Mouse (Mus musculus) urinary bladder, postnatal 25 days (tissue): ENCODE data around the gene Ephb2.

ENCODE experiments used
- DNase-seq: peaks from one replicate; pipeline ENCODE4 v3.0.0; 2022; ENCODE audit warnings: low spot score

The Ephb2 gene

GRCm38 (mm10) chr4:136731761-136732160 is 104.0 kb downstream of the Ephb2 start:
- DNase-seq: no peak

GRCm38 (mm10) chr4:136731008-136731609 is 104.7 kb downstream of the Ephb2 start:
- no peak for DNase-seq

GRCm38 (mm10) chr4:136730501-136730900 is 105.3 kb downstream of the Ephb2 start:
- no peak for DNase-seq

- no peak for DNase-seq
Measured at GRCm38 (mm10) chr4:136729574-136729973, 106.2 kb downstream of the Ephb2 start.

GRCm38 (mm10) chr4:136726941-136727340 is 108.8 kb downstream of the Ephb2 start:
- no peak for DNase-seq

DNA sequence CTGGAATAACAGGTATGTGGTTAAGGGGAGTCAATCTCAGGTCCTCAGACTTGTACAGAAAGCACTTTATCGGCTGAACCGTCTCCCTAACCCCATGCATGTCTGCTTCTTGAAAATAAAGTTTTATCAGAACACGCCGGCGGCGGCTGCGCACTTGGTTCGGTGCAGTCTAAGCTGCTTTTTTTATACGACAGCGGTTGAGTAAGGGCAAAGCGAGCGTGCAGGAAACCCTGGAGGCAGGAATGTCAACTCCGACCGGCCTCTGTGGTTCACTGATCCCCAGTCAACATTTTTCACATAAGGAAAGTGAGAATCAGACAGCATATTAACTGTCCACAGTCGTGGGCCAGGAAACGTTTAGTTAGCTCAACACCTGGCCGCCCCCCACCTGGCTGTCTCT is 111.1 kb downstream of the Ephb2 start:
- no peak for DNase-seq

DNA sequence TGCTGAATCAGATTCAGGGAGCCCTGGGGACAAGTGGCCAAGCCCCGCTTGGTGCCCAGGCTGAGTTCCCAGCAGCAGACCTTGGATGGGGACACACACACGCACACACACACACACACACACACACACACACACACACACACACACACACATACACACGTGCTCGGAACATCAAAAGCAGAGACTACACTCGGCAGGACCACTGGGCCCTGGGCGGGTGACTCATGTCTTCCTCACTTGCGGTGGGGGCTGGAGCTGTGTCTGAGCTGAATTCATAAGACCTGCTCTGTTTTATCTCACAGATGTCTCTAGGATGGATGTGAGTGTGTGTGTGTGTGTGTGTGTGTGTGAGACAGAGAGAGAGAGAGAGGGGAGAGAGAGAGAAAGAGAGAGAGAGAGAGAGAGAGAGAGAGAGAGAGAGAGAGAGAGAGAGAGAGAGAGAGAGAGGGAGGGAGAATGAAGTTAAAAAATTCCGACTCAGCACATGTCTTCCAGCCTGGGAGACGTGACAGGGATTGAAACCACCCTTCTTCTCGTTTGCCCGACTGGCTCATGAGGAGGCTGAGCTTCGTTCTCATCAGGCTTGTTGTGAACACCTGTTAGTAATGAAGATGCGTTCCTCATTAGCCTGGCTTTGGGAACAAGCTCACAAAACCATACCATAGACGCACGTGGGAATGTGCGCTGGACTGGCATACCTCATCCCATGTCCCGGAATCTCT is 113.3 kb downstream of the Ephb2 start:
- no peak for DNase-seq

DNA sequence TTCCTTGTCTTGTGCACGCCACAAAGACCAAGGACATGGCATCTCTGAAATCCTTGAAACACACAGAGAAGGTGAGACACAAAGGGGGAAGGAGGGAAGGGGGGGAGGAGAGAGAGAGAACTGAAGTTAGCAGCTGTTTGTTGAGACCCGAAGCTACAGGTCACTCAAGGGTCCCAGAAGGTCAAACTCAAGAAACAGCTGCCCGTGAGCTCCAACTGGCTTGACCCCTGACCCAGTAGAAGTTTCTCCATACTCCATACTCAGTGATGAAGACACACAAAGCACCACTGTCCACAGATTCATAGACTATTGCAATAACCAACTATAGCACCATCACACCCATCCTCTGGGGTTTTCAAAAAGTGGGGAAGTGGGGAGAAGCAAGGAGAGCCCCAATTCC is 113.9 kb downstream of the Ephb2 start:
- DNase-seq: no peak

GRCm38 (mm10) chr4:136720025-136720424 is 115.8 kb downstream of the Ephb2 start:
- no peak for DNase-seq

GRCm38 (mm10) chr4:136718193-136718986 is 117.4 kb downstream of the Ephb2 start:
- no peak for DNase-seq

DNA sequence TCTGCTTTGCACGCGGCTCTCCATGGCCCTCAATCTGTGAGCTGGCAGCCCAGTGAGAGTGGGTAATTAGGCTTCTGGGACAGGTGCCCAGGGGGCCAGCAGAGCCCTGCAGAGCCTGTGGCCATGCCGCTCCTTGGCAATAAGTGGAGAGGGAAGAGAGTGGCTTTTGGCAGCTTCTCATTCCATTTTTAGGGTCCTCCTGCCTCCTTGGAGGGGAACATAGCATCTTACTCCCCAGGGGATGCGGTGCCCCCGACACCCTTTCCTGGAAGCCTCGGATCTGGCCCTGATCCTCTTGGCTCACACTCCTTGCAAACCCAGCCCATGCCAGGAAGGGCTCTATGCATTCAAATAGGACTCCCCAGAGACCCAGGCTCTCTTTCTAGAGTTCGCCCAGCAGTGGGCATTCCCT is 119.2 kb downstream of the Ephb2 start:
- no peak for DNase-seq

DNA sequence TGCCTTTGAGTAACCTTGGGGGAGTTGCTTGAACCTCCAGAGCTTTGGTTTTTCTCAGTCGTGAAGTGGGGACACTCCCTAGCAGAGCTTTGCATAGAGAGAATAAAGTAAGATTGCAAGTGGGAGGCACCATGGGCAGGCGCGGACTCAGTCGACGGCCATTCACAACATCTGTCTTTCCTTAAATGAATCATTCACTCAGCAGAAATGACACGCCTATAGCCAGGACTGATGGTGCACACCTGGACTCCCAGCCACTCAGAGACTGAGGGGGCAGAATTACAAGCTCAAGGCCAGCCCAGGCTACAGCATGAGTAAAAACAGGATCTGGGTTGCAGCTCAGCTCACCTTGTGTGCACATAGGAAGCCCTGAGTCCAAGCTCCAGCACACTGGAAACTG is 121.3 kb downstream of the Ephb2 start:
- DNase-seq: no peak

DNA sequence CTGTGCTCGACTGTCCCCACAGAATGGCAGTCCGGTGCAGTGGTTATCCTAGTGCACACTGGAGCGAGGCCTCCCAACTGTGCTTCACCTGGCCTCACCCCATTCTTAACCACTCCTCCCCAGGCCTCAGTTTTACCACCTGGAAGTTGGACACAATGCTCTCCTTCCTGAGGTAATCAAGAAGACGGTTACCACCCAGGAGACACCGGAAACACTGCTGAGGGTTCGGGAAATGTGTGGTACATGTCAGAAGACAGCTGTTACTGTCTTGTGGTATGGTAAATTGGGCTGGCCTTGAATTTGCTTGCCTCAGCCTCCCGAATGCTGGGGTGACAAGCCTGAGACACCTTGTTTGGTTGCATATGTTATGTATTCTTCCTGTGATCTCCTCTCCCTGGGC is 121.9 kb downstream of the Ephb2 start:
- DNase-seq: no peak

DNA sequence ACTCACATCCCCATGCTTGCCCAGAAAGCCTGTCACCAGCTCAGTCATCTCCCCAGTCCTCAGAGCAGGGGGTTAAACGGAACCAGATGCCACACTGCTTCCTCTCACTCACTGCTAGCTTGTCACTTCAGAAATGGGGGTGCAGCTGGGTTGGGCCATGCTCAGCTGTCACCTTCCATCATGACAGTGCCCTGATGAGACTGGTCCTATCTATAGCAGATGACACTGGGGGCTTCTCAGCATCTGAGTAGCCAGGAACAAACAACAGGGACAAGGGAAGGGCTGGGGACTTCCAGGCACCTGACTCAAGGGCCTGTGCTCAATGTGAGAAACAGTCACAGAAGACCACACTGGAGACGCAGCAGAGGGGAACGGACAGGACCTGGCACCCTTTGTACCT is 122.4 kb downstream of the Ephb2 start:
- no peak for DNase-seq

GRCm38 (mm10) chr4:136711985-136712768 is 123.6 kb downstream of the Ephb2 start:
- no peak for DNase-seq

- no peak for DNase-seq
Measured at GRCm38 (mm10) chr4:136710345-136710744, 125.4 kb downstream of the Ephb2 start.

DNA sequence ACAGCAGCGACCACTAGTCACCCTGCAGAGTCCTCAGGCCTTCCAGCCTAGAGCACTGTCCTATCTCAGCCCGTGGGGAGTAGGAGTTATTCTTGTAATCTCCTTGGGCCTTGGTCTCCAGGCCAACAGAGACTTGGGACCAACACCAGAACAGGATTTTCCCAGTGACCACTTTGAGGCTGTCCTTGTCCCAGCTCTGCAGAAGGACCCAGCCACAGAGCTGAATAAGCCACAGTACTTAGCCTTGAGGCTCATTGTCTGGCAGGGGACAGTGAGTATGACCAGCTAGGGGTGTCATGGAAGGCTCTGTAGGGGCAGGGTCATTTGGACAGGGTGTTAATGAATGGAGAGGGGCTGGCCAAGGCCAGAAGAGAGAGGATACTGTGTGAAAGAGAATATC is 126.8 kb downstream of the Ephb2 start:
- DNase-seq: no peak

GRCm38 (mm10) chr4:136706696-136707095 is 129.1 kb downstream of the Ephb2 start:
- DNase-seq: no peak

DNA sequence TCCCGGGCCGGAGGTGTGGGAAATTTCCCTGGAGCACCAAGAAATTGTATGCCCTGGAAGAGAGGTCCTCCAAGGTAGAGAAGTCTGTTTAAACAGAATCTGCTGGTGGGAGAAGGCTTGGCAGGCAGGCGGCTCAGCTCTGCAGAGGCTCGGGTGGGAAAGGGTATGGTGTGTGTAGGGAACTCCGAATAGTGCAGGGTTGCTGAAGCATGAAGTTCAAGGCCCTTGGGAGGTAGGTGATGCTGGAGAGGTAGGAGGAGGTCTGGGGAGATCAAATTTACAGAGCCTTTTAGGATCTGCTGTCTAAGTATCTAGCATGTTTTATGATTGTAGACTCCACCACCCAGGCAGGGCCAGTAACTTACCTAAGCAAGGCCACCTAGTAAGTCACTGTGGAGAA is 130.7 kb downstream of the Ephb2 start:
- DNase-seq: no peak

DNA sequence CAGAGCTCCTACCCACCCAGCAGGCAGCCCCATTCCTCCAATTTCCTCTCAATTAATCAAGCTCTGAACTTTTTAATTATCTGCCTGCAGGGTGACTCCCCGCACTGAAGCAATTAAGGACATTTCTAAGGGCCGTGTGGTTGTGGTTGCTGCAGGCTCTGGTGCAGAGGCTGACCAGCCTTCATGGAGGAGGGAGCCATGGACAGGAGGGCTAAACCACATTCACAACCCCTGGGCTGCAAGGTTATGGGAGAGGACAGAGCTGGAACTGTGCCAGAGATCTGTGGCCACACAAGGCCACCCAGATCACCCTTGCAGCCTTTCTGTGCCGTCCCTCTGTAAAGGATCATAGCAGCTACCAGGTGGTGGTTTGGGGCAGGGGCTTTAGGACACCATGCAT is 131.2 kb downstream of the Ephb2 start:
- no peak for DNase-seq

- no peak for DNase-seq
Measured at GRCm38 (mm10) chr4:136703351-136703750, 132.4 kb downstream of the Ephb2 start.

GRCm38 (mm10) chr4:136702456-136702855 is 133.3 kb downstream of the Ephb2 start:
- no peak for DNase-seq
